Mouse (Mus musculus) adrenal gland, postnatal 4 days (tissue): ENCODE results near the gene Cntnap4. TPM values are rescaled to one million over a fixed set of nuclear protein-coding genes. Genes with fewer than 3 reads are reported as not detected.
"Not testable (repeated sequence)": the region's sequence is repeated elsewhere in the genome, so short reads cannot be mapped to it uniquely, and the experiment has no call there.

ENCODE experiments used
- DNase-seq, 2 experiments: peaks; one replicate each; pipeline ENCODE4 v3.0.0; 2021 to 2022; ENCODE audit warnings: low spot score in 2 of 2, mixed read lengths in 2 of 2
- total RNA-seq, 2 experiments: library from RNA; stranded (reverse); gene quantifications; 2 replicates each; pipeline ENCODE4 v1.2.3; 2021

Cntnap4 gene
- total RNA-seq, 2 experiments from 2014 or later, result 0.48 to 0.87 TPM

GRCm38 (mm10) chr8:112724918-112725317 is 155.1 kb downstream of the Cntnap4 start:
- no peak for DNase-seq

- no peak for DNase-seq
Measured at GRCm38 (mm10) chr8:112730583-112731432, 161.0 kb downstream of the Cntnap4 start.

GRCm38 (mm10) chr8:112735575-112735974 is 165.7 kb downstream of the Cntnap4 start:
- no peak for DNase-seq

- no peak for DNase-seq
Measured at GRCm38 (mm10) chr8:112743331-112743730, 173.5 kb downstream of the Cntnap4 start.

GRCm38 (mm10) chr8:112747296-112747695 is 177.5 kb downstream of the Cntnap4 start:
- DNase-seq, result no peak

- DNase-seq, result no peak
Measured at GRCm38 (mm10) chr8:112755171-112755570, 185.3 kb downstream of the Cntnap4 start.

GRCm38 (mm10) chr8:112803058-112803457 is 233.2 kb downstream of the Cntnap4 start:
- DNase-seq, result no peak

- no peak for DNase-seq
Measured at GRCm38 (mm10) chr8:112809382-112809781, 239.5 kb downstream of the Cntnap4 start.

- no peak for DNase-seq
Measured at GRCm38 (mm10) chr8:112841057-112841456, 271.2 kb downstream of the Cntnap4 start.

- not testable (repeated sequence) for DNase-seq
Measured at GRCm38 (mm10) chr8:112849541-112849940, 279.7 kb downstream of the Cntnap4 start.

- DNase-seq, result peak in 1 of 2 experiments; percentile 8
Measured at GRCm38 (mm10) chr8:112906458-112907112, 336.7 kb downstream of the Cntnap4 start.

GRCm38 (mm10) chr8:112909527-112909926 is 339.7 kb downstream of the Cntnap4 start:
- DNase-seq, result no peak

GRCm38 (mm10) chr8:112911422-112911821 is 341.6 kb downstream of the Cntnap4 start:
- DNase-seq, result no peak

- no peak for DNase-seq
Measured at GRCm38 (mm10) chr8:112922151-112922550, 352.3 kb downstream of the Cntnap4 start.

- no peak for DNase-seq
Measured at GRCm38 (mm10) chr8:112922789-112923188, 352.9 kb downstream of the Cntnap4 start.
